Mouse (Mus musculus) heart, adult 11 months (tissue): ENCODE measurements around the gene Pik3cd.

ENCODE experiments used
- DNase-seq: peaks from one replicate; pipeline ENCODE4 v3.0.0; 2022

Gene Pik3cd

GRCm38 (mm10) chr4:149702210-149702979 is at the start of gene Pik3cd:
TSS of gene Pik3cd (minus strand) at chr4:149702571.
- DNase-seq, result peak; percentile 97

- peak; percentile 85 for DNase-seq
Observed at GRCm38 (mm10) chr4:149750671-149751070, 48.3 kb upstream of the Pik3cd start.

DNA sequence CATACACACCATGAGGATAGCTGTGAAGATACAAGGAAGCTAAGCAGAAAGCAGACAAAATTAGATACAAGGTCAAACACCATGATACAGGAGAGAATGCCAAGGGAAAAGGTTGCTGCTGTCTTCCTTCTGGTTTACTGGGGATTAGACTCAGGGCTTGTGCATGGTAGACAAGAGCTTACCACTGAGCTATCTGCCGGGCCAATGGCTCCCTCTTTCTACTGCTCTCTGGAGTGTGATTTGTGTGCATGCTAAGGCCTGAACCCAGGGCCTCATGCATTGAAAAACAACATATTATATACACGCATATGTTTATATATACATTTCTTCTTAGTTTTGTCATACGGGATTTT is 47.3 kb upstream of the Pik3cd start:
- DNase-seq, result peak; percentile 68

GRCm38 (mm10) chr4:149749003-149749662 is 46.8 kb upstream of the Pik3cd start:
- DNase-seq, result peak; percentile 84

DNA sequence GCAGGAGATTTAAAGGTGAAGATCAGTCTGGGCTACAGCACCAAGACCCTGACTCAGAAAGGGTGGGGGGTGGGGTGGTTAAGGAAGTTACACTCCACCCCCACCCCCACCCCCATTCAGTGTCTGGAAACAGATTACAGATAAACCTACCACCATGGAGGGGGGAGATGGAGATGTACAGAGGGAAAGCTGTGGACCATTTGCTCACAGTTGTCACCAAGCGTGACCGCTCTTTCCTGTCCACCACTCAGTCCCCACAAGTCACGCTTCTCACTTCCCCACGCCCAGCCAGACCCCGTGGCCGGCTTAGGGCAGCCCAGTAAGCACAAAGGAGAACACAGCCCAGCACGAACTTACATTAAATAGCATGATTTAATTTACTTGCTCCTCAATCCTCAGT is 41.7 kb upstream of the Pik3cd start:
- DNase-seq, result no peak

GRCm38 (mm10) chr4:149742011-149742530 is 39.7 kb upstream of the Pik3cd start:
- no peak for DNase-seq

GRCm38 (mm10) chr4:149740301-149740700 is 37.9 kb upstream of the Pik3cd start:
- peak; percentile 89 for DNase-seq

DNA sequence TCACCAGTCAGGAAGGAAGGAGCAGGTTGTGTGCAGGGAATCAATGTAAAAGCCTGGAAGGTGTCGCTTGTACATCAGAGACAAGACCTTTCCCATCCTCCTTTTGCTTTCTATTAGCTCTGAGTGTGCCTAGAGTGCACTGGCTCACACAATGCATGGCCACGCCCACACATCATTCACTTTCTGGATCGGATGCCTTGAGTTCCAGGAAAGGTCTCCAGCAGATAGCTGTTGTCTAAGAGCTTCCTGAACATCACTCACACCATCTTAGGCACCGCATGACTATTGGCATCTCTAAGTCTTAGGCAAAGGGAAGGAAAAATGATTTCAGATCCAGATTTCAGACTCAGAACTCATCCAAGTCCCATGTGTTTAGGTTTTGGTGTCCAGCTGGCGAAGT is 37.1 kb upstream of the Pik3cd start:
- DNase-seq, result no peak

DNA sequence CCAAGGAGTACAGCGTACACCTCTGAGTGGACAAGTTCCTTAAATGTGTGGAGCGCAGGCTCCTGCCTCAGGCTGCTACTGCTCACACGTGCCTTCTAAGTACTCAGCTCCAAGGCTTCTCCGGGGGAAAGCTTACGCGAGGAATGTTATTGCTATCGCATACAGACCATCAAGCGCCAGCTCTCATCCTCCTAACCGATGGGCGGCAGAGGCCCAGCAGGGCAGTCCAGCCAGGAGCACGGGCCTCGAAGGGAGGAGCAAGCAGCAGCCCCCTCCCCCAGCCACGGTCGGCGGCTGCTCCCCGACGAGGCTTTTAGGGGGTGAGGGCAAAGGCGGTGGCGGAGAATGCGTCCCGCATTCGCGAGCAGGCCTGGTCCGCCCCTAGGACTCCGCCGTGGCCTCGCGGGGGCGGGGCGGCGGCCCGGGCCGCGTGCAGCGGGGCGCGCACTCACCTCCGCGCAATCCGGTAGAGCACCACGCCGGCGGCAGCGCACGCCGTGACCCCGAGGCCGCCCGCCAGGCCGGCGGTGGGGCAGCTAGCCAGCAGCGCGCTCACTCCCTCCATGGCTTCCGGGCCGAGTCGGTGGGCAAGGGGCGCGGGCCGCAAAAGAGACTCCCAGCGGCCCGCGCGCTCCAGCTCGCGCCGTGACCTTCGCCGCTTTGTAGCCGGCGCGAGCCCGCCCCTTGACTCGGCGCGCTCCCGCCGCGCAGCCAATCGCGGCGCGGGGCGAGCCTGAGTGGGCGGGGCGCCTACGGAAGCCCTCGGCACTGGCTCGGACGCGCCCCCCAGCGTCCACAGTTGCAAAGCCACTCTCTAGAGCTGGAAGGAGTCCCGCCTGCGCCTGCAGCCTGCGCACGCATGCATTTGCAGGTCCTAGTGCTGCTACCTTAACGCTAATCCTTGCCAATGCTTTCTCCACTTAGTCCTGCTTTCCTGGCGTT is 35.3 kb upstream of the Pik3cd start, which contains the start of gene Tmem201:
Gene Tmem201 (minus strand): TSS at position 662 of the 942 bp plus-strand sequence.
- DNase-seq, result peak; percentile 99

DNA sequence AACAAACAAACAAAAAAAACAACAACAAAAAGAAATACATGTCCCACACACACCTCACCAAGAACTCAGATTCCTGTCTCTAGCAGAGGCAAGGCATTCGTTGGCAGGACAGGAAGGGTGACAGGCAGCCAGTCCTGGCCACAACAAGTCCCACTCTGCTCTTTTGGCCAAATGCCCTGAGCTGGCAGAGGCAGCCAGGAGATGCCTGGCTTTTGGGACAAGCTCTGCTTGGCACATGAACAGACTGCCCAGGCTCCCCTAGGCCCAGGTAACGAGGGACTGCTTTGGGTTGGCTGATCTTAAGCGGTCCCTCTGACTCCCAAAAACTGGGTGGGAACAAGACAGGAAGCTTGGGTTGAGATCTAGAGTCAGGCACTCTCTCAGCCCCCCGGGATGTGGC is 34.2 kb upstream of the Pik3cd start:
- peak; percentile 98 for DNase-seq

DNA sequence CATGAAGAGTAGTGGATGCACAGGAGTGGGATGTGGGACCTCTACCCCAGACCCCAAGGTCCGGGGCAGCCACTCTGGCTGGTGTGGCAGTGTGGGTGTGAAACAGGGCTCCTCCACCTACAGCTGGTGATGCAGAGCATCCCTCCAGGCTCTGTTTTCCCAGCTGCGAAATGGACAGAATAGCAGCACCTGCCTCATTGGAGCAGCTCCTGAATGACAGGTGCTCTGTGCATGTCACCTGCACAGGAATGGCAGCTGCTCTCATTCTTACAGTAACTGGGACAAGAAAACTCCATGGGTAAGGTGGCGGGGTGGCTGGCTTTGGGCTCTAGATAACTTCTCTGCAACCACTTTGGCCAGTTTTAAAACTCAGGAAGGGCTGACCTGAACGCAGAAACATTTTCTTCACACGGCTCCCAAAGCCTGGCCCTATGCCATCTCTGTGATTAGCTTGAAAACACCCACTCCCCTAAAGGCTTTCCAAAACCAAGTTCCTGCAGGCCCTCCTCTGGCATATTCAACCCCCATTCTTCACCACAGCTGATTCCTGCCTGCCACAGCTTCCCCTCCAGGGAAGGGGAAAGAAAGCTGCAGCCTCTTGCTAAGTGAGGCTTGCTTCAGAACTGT is 33.4 kb upstream of the Pik3cd start:
- DNase-seq, result no peak

DNA sequence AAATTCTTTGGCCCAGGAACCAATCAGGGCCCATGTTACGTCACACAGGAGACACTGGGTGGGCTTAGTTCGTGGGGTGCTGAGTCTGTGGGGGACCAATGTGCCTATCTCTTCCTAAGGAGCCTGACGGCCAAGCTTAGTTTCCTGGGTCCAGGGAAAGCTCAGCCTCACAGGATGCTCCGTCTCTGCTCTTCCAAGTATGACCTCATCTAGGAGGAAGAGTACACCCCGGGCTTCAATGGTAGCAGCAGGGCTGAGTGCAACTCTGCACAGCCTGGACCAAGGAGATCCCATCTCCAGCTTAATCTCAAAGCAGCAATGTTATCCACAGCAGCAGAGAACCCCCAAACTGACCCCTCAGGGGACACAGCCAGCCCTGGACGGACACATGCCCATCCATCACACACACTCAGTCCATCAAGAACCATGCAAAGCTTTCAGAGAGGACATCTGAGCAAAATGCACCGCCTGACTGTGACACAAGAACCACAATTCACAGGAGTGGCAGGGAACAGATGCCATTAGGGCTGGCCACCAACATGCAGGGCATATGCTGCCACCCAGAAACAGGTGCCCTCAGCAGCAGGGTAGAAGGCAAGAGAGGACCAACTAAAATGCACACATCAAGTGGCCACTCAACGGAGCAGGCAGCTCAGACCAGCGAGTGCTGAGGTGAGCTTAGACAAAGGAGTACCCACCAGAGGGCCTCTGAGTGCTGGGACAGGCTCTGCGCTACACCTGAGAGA is 32.5 kb upstream of the Pik3cd start:
- peak; percentile 95 for DNase-seq

DNA sequence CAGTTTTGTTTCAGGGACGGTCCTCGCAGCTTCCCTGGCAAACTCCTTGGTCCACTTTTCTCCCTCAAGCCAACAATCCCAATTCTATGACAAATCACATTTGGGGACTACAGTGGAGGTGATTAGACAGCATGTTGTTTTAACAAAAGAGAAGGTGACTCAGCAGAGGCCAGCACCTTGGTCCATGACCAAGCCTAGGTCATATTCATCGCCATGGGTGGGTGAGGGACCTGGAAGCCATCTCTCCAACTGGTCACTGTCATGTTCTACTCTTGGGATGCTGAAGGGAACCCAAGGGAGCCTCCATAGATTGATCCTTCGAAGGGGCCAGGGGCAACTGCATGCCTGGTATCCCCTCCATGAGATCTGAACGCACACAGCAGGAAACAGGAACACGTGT is 31.9 kb upstream of the Pik3cd start:
- DNase-seq, result no peak

- peak; percentile 98 for DNase-seq
Observed at GRCm38 (mm10) chr4:149733748-149734147, 31.4 kb upstream of the Pik3cd start.

GRCm38 (mm10) chr4:149732800-149733199 is 30.4 kb upstream of the Pik3cd start:
- DNase-seq, result peak; percentile 98

DNA sequence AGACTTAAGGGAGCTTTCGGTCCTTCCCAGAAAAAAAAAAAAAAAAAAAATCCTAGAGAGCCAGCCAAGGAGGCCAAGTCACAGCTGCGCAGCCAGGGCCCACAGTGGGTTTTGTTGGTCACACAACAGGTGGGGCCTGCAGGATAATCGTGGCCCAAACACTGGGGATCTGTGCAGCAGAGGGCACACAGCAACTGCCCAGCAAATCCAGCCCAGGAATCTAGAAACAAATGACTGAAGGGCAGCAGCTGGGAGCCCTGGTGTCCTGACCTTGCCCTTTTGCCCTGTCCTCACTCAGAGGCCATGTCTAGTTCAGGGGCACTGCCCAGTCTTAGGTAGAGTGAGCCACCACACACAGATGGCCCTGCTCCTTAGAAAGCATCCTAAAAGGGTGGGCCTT is 29.9 kb upstream of the Pik3cd start:
- no peak for DNase-seq

DNA sequence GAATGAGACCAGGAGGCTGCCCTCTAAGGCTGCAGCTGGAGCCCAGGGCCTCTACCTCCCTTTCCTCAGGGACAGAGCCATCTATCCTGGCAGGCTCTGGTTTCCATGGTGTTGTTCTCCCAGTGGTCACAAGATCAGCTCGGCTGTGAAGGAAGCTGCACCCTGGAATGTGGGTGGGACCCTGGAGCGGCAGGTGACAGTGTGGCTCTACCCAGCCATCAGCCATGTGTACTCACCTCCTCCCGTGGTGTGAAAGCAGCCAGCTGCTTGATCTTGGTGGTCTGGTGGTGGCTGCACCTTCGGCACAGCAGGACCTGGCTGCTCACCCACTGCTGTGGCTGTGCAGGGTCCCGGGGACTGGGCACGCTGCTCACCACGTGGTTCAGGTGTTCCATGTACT is 28.5 kb upstream of the Pik3cd start:
- no peak for DNase-seq

- DNase-seq, result peak; percentile 98
Observed at GRCm38 (mm10) chr4:149728810-149729209, 26.4 kb upstream of the Pik3cd start.

GRCm38 (mm10) chr4:149727636-149728035 is 25.3 kb upstream of the Pik3cd start:
- DNase-seq, result no peak

GRCm38 (mm10) chr4:149725661-149726350 is 23.4 kb upstream of the Pik3cd start:
- DNase-seq, result peak; percentile 97

DNA sequence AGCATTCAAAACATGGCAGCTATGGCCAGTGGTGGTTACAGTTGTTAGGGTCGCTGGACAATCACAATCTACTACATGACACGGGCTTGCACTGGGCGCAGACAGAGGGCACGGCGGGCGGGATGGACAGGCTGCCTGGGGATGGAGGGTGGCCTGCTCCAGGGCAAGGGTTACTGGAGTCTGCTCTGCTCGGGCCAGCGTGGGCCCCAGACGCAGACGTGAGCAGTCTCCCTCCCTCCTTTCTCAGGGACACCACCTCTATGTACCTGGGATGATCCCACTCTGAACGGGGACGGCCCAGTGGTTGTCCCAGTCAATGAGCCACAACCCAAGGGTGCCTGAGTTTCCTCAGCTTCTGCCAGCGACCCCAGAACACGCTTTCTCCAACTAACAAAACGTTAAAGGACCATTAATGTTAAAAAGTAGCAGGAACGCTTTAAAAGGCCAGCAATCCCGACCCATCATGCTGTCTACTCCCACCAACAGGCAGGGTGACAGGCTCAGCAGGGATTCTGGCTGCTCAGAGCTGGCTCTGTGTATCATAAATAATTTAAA is 22.6 kb upstream of the Pik3cd start:
- DNase-seq, result no peak
